Mouse (Mus musculus): ENCODE data around the gene Rab7b.

Rab7b gene

DNA sequence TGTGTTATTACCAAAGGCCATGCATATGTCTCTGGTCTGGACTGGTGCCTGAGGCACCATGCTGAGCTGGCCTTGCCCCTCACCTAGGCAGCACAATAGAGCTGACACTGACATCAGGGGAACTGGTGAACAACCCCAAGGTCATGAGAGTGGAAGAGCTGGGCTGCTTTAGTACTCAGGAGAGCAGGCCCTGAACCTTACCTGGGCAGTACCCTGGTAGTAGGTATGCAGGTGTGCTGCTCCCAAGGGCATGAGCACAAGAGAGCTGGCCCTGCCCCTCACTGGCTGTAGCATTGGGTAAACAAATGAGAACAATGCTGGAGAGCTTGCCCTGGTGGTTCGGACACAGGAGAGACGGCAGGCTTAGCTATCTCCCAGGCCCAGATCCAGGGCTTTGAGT, 6.8 kb downstream of the Rab7b start:
- DNase-seq (ENCODE audit: low read depth): no peak

DNA sequence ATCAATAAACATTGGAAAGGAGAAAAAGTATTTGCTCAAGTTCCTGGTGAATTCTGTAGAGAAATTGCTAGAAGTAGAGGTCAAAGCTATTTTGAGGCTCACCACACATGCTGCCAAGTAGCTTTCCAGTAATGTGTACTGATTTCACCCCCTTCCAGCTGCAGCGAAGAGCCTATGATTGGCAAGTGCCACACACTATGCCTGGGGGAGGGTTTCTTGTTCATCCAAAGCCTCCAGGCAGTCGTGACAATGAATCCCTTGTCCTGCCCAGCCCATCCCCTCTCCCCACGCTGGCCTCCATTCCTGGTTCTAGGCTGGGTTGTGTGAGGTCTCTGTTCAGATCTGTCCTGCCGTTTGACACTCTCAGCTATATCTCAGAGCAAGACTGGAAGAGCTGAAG, 7.8 kb downstream of the Rab7b start:
- no peak for DNase-seq (ENCODE audit: low read depth)

DNA sequence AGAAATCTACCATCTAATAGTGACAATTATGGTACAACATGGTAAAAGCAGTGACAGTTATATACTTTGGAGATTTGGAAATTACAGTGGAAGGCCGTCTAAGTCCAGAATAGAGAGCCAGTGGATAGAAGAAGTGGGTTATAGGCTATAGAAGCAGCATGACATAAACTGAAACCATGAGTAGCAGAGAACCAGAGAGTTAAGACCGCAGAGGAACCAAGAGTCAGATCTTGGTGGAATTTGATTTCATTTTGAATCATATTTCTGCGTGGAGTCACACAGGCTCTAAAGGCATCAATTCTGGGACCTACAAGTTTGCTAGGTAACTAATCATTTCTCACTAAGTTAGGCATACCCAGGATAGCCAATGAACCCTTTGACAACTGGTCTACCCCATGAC, 10.3 kb downstream of the Rab7b start:
- DNase-seq (ENCODE audit: low read depth): no peak

GRCm38 (mm10) chr1:131699642-131700041, 11.1 kb downstream of the Rab7b start:
- DNase-seq (ENCODE audit: low read depth): no peak

GRCm38 (mm10) chr1:131700447-131700846, 12.0 kb downstream of the Rab7b start:
- no peak for DNase-seq (ENCODE audit: low read depth)

DNA sequence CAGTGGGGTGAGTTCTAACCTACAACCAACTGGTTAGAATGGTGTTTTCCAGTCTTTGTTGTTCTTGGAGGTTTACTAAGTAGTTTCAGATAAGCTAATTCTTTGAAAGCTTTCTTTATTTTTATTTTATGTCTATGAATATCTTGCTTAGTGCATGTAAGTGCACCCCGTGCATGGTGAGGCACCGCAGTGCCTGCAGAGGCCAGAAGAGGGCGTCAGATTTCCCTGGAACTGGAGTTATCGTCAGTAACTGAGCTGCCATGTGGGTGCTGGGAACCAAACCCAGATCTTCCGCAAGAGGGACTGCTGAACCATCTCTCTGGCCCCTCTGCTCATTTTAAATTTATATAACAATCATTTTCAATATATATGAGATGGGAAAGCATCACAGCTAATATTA, 12.9 kb downstream of the Rab7b start:
- no peak for DNase-seq (ENCODE audit: low read depth)

DNA sequence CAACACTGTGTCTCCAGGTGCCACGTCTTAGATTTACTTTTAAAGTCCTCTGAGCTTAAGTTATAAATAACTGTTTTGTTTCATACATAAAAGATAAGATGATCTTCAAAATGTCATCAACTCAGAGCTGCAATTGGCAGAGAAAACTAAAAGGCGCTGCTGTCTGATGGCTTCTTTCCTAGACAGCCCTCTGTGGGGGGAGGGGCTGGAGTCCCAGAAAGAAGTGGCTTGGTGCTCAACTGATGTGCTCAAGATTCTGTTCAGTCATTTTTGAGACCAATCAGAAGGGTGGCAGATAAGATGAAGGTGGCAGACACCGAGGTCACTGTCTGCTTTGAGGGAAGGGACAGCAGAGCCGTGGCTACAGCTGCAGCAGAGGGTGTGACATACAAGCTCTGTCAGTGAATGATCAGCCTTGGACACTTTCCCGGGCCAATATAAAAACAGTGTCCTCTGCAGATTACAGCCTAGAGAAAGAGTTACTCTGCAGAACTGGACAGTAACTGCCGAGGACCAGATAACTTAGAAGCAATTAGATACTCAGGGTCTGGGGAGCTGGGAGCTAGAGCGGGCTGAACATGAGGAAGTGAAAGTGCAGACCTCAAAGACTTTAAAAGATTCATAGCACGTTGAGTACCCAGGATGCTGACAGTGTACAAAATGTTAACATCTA, 13.7 kb downstream of the Rab7b start:
- no peak for DNase-seq (ENCODE audit: low read depth)

- no peak for DNase-seq (ENCODE audit: low read depth)
Measured at GRCm38 (mm10) chr1:131703482-131703881, 15.0 kb downstream of the Rab7b start.

DNA sequence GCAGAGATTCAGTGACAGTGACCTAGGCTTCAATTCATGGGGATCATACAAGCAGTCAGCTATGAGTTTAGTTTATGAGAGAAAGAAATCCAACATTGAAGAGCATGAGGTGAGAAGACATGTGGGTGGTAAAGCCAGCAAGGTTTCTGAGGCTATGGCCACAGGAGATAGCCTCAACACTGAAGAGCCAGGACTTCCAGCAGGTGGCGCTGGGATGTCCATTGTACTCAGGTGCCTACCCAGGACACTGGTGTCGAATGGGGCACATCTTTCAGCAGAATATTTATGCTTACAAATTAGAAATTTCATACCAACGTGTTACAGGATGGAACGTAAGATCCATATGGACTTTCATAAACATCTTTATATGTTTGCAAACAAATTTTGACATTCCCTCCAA, 19.8 kb downstream of the Rab7b start:
- peak; percentile 31 for DNase-seq (ENCODE audit: low read depth)

DNA sequence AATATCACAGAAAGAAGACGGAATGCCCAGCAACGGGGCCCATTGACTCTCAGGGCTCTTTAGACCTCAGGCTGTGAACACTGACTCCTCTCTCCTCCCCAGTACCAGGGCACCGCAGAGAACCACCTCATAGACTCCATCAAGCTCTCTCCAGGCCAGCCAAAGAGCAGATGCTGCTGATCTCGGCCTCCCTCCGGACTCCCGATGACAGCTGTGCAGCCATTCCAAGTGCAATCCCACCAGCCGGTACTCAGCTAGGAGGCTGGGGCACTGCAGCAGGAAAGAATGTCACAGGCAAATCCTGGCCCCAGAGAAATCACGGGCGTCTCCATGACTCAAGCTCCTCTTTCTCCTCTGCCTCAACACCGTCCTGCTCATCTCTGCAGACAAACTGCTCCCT, 23.0 kb downstream of the Rab7b start:
- DNase-seq (ENCODE audit: low read depth): no peak

GRCm38 (mm10) chr1:131712386-131712785, 23.9 kb downstream of the Rab7b start:
- peak; percentile 50 for DNase-seq (ENCODE audit: low read depth)

DNA sequence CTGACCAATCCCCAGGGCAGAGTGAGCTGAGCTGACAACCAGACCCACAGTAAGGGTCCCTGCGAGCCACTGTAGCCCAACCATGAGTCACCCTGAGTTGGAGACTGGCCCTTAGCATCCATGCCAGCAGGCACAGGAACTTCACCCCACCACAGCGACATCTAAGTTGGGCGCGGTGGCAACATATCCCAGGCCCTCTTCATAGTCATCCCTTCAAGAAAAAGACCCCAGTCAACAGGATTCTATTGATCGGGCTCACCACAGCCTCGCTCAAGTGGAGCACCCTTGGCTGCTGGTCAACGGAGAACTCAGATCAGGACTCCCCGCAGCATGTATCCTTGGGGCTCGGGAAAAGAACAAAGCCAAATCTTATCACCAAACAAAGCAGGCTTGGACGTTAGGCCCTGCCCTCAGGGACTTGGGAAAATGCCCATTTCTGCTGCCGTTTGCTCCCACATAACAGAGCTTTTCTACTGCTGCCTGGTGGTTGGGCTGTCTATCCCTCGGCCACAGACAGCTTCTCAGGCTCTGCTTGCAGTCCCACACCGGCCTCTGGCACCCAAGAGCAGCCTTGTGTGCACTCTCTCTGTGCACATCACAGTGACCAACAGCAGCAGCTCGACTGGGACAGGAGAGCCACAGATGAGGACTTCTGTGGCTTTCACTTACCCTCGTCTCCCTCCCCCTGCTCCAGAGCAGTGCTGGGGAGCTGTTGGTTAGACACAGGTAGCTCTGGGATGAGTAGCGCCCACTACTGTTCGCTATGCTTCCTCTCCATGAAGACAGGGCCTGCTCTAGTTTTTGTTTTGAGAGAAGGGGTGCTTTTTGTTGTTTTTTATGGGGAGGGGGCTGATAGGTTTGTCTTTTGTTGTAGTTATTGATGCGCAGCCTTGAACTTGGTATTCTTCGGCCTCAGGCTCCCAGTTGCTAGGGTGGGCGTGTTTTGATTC, 26.2 kb downstream of the Rab7b start:
- no peak for DNase-seq (ENCODE audit: low read depth)

DNA sequence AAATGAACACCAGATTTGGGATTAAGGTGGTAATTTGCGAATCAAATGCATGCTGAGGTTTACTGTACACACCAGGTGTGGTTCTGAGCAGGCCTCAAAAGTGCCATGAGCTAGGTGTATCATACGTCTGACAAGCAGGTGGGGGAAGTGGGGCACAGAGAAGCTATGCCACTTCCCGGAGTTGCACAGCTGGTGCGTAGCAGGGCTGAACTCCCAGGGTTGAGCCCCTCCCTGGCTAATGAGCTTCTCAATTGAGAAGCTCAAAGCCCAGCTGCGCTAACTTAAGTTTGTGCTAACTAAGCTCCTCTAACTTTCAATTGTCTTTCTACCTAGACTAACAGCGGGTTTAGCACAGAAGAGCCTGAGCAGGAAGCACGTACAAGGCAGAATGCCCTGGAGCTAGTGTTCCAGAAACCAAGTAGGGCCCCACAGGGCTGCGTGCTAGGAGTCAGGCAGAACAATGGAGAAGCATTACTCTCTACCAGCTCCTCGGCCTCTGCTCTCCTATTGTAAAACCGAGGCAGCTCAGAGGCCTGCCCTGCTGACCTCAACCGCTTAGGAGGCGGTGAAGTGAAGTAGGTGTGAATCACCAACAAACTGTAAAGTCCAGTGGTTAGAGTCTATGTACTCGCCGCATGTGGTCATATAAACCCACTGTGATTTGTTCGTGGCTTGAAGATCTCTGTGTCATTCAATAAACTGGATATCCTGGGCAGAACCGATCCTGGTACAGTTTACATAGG, 30.6 kb downstream of the Rab7b start:
- no peak for DNase-seq (ENCODE audit: low read depth)

DNA sequence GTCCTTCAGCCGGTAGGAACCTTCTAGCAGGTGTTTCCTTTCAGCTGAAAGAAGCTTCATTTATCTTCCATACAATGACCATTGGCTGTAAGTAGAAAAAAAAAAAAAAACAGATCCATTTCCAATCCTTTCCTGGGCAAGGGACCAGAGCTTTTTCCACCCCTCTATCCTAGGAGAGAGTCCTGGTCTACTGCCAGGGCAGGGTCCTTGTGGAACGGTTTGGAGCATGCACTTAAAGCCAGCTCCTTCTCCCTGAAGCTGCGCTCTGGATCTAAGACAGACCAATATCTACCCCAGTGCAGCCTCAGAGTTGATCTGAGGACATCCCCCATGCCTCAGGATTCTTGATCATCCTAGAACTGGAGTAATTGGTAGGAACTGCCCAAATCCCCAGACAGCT, 33.5 kb downstream of the Rab7b start:
- no peak for DNase-seq (ENCODE audit: low read depth)

GRCm38 (mm10) chr1:131723549-131723948, 35.1 kb downstream of the Rab7b start:
- no peak for DNase-seq (ENCODE audit: low read depth)

DNA sequence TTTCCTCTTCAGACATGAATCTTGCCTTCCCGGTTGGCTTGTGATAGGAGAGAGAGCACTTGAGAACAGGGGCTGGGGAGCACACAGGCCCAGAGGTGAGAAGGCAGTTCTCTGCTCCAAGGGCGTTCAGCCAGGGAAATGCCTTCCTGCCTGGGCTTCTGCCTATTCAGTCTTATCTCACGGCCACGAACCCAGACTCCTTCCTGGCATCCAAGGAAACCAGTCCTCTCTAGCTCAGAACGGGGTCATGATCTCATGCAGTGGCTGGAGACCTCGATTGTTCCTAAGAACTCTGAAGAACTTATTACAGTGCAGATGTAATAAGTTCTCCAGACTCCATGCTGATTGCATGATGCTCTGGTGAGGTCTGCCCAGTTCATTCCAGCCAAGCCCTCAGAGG, 38.1 kb downstream of the Rab7b start:
- no peak for DNase-seq (ENCODE audit: low read depth)

GRCm38 (mm10) chr1:131730639-131731437, 42.3 kb downstream of the Rab7b start:
- DNase-seq (ENCODE audit: low read depth): no peak

DNA sequence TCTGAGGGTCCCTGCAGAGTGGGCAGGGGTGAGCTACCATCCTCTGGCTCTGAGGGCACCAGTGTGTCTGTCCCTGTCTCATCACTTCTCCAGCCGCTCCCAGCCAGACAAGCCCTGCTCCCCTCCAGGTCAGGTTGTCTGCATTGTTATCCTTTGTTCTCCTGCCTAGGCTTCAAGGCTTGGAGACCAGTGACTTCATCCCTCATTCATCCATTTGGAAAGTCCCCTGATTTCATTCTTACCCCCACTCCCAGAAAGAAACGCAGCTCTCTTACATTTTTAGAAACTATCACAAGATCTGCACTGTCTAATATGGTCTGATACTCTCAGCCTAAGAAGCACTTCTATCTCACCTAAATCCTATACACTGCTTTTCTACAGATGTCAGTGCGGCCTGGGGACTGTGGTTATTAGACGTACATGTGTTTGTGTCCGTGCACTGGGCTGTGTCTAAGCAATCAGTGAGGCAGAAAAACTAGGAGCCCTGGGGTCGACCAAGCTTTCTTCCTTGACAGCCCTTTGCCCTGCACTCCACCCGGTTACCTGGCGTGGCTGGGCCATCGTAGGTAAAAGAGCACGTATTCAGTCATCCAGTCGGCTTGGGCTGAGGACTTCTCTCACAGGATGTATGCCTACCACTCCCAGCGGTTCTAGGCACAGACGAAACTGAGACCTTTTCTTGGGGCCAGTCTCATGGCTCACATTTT, 45.1 kb downstream of the Rab7b start:
- DNase-seq (ENCODE audit: low read depth): no peak

GRCm38 (mm10) chr1:131734657-131735273, 46.3 kb downstream of the Rab7b start:
- DNase-seq (ENCODE audit: low read depth): no peak

DNA sequence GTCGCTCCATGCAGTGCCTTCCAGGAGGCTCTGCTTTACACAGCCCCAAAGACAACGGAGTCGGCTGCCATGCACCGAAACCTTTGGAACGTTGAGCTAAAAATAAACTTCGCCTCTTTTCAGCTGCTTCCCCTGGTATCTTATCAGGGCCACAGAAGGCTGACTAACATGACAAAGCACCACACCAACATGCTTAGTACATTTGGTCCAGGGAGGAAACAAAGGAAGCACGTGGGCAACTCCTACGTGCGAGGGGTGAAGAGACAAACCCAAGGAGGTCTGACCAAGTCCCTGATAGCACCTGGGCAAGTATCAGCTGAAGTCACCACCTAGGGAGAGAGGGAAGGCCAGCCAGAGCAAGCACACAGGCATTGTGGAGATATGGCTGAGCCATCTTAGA, 48.0 kb downstream of the Rab7b start:
- no peak for DNase-seq (ENCODE audit: low read depth)

DNA sequence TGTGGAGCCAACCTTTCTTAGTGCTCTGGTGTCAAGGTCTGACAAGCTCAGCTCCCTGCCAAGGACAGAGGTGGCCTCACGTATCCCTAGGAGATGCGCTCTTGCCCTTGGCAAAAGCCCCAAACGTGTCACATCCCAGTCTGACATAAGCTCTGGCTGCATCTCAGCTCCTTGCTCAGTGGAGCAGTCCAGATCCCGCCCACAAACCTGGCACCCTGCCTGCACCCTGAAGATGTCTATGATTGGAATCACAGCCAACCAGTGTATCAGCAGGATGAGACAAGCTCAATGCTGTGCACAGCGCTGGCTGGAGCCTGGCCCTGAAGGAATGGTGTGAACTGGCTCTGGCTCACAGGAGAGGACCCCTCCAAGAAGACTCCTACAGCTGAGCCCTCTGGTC, 48.8 kb downstream of the Rab7b start:
- DNase-seq (ENCODE audit: low read depth): no peak
